Mouse (Mus musculus) gonadal fat pad, adult 2 months (tissue): ENCODE measurements around the gene Gm43064. TPM values are rescaled to one million over a fixed set of nuclear protein-coding genes. Genes with fewer than 3 reads are reported as not detected.
A peak's percentile ranks its signal among the peaks of the same experiment; 100 is the strongest.
"Not testable (repeated sequence)": the region's sequence is repeated elsewhere in the genome, so short reads cannot be mapped to it uniquely, and the experiment has no call there.

Experiments used
- DNase-seq: peaks from one replicate; pipeline ENCODE4 v3.0.0-alpha.2; 2012; ENCODE audit warnings: low read depth
- polyA plus RNA-seq: library from polyadenylated mRNA; depleted of rRNA; stranded (reverse); fragments of >200 nt; gene quantifications from 2 replicates; pipeline ENCODE4 v1.2.3, GENCODE M21; 2012

Gene Gm43064
- polyA plus RNA-seq, 1 experiment, result 0.74 TPM

- no peak for DNase-seq
These were observed 9.9 kb upstream of the Gm43064 start for GRCm38 (mm10) chr3:103799507-103799906.

DNA sequence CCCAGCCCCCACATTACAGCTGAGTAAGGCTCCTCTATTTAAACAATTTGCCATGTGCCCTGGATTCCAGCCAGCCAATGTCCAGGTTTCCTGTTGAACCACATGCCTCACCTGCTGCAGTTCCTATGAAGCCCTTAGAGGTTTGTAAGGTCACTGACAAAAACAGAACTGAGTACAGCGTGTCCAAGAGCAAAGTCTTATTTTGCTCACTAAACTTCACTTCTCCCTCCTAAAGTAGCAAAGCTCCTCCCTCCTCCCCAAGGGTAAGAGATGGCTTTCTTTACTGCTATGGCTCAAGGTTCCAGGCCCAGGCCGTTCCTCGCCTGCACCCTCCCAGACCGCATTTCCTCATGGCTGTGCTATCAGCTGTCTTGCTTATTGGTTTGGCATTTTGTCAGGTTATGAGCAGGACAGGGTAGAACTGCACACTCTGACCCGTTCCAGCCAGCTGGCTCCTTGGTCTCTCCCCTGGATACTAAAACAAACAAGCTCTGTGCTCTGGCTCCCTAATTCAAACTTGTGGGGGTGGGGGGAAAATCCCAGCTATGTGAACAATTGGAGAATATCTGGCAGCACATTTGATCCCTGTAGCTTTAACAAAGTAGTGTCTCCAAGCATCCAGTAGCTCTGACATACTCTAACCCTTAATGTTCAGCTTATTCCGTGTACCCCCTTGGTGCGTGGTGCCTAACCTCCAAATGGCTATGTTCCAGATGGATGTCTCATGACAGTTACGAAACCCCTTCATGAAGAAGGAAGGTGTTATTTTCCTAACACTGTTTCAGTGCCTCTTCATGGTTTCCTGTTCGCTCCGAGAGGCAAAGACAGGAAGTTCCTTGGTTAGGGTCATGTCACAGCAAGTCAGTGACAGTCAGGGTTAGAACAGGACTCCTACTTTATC, 7.5 kb upstream of the Gm43064 start:
- DNase-seq, result peak; percentile 99

- no peak for DNase-seq
These were observed 6.5 kb upstream of the Gm43064 start for GRCm38 (mm10) chr3:103802861-103803260.

- DNase-seq, result no peak
These were observed 3.7 kb upstream of the Gm43064 start for GRCm38 (mm10) chr3:103805671-103806070.

GRCm38 (mm10) chr3:103809799-103810150, 402 bp downstream of the Gm43064 start:
- no peak for DNase-seq

DNA sequence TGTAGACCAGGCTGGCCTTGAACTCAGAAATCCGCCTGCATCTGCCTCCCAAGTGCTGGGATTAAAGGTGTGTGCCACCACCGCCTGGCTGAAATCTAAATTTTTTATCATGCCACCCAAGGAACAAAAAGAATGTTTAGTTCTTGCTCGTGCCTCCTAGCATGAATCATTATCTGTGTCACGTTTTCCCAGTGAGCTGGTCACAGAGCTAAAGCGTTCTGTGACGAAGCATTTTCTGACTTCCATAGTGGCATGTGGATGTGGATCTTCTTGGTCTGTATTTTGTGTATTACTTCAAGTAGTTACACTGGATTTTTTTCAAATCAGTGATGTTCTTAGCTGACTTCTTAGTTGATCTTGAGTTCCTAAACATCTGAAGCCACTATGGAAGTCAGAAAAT, 1.6 kb downstream of the Gm43064 start:
- no peak for DNase-seq

DNA sequence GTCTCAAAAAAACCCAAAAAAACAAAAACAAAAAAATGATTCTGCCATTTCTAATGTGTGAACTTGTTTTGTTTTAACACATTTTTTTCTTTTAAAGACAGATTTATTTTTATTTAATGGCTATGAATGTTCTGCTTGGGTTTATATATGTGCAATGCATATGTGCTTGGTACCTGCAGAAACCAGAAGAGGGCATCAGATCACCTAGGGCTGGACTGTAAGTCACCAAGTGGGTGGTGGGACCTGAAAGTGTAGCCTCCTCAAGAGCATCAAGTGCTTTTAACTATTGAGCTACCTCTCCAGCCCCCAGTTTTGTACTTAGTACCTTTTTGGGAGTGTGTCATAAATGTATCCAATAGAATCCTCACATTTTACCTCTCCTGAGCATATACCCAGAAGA, 18.2 kb downstream of the Gm43064 start:
- DNase-seq, result no peak

- no peak for DNase-seq
These were observed 19.7 kb downstream of the Gm43064 start for GRCm38 (mm10) chr3:103829036-103829435.

GRCm38 (mm10) chr3:103830681-103831080, 21.3 kb downstream of the Gm43064 start:
- not testable (repeated sequence) for DNase-seq

- DNase-seq, result no peak
These were observed 21.8 kb downstream of the Gm43064 start for GRCm38 (mm10) chr3:103831146-103831545.

DNA sequence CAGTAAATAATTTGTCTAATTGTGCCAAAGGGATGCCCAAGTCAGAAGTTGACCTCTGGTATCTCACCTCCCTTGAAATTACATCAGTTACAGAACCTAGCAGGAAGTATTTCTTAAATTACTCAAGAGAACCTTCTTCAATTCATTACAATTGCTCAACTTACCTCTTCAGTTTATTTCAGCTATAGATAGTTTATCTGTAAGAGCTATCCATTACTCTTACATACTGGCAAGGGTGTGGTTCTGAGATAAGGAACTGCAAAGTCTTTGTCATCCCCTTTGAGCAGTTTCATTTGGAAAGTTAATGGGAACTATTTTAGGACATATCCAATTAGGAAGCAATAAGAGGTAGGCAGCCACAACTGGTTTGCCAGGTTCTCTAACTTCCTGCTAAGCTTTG, 23.1 kb downstream of the Gm43064 start, which contains the start of gene Bcl2l15:
Gene Bcl2l15 (plus strand): TSS at position 176 of the 400 bp plus-strand sequence.
- DNase-seq, result no peak

DNA sequence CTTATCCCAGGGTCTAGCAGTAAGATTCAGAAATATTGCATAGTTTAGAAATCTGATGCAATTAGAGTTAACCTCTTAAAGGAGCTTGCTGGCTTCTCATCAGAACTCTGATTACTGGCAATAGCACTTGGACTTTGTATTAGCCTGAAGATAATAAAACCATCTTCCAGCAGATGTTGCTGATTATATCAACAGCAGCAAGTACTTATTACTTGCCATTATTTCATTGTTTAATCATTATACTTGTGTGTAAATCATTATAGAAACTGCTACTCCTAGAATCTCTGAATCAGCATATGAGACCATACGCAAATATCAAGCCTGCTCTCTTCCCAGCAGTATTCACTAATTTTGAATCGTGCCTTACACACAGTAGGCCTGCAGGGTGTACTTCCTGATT, 24.6 kb downstream of the Gm43064 start:
- DNase-seq, result no peak

DNA sequence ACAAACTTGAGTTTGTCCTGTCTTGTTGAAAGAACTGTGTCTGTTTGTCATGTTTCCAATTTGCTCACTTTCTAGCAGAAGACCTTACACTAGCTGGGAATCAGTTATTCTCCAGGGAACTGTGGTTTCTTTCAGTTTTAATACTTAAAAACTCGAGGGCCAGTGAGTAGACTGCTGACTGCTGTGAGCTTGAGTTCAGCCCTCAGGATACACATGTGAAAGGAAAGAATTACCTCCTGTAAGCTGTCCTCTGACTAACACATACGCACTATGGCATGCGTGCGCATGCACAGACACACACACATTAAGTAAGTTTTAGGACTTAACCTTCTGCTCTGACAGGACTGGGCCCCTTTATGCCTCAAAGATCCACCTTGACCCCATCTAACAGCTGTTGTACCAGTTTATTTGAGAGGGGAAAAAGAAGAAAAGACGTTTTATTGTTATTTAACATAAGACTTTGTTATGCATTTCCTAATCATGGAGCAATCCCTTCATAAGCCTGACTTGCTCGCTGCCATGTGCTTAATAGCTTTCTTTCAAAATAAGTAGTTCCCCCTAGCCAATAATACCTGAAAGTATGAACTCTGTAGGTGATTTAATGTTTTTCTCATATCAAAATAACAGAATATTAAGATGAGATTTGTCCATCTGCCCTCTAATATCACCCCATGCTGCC, 26.0 kb downstream of the Gm43064 start:
- no peak for DNase-seq

GRCm38 (mm10) chr3:103835951-103836310, 26.6 kb downstream of the Gm43064 start:
- DNase-seq, result no peak

GRCm38 (mm10) chr3:103836453-103836852, 27.1 kb downstream of the Gm43064 start:
- DNase-seq, result no peak

DNA sequence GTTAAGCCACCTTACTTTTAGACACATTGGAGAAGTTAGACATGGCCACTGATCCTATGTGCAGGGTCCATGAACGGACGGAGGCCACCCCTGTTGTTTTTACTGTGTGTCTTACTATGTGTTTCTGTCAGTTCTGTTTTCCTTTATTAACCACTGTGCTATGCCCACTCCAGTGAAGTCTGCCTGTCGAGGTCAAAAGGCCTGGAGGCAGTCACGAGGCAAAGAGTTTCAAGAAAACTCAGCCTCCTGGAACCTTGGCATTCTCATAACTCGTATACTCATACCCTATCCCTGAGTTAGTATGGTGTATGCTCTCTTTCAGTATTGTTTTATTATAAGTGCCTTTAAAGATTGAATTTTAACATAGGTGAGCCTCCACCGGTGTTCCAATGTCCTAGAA, 30.3 kb downstream of the Gm43064 start:
- DNase-seq, result no peak

GRCm38 (mm10) chr3:103840195-103840594, 30.8 kb downstream of the Gm43064 start:
- not testable (repeated sequence) for DNase-seq

DNA sequence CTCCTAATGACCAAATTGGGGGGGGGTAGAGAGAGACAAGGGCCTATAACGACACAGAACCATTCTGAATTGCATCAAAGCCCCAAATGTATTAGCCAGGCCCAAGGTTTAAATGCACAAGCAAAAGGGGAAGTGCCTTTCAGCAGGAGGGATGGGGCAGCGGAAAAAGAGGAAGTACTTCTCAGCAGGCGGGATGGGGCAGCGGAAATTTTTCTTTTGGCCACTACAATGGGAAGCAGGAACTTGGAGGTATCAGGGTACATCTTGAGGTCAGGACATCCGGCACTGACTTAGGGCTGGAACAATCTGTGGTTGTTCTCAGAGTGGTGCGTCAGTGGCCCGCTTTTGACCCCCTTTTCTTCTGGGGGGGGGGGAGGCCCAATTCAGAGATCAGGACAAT, 31.6 kb downstream of the Gm43064 start:
- DNase-seq, result not testable (repeated sequence)

GRCm38 (mm10) chr3:103850644-103851363, 41.4 kb downstream of the Gm43064 start:
- no peak for DNase-seq

GRCm38 (mm10) chr3:103851481-103851880, 42.1 kb downstream of the Gm43064 start:
- no peak for DNase-seq

DNA sequence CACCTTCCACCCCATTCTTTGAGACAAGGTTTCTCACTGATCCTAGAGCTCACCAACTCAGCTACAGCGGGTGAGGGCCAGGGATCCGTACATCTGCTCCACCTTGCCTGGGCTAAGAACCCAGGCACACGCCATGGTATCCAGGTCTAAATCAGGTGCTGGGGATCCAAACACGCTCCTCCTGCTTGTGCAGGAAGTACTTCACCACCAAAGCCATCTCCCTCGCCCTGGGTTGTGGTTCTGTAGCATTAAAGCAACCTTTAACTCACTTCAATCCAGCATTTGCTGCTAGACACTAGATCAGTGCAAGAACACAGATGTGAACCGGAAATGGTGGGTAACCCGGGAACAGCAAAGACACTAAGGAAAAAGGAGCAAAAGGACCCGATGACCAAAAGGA, 42.5 kb downstream of the Gm43064 start:
- no peak for DNase-seq

GRCm38 (mm10) chr3:103852565-103853299, 43.4 kb downstream of the Gm43064 start:
- DNase-seq, result no peak
